Mouse (Mus musculus): ENCODE results near the gene Eif4g1. TPM values are rescaled to one million over a fixed set of nuclear protein-coding genes. Genes with fewer than 3 reads are reported as not detected.
A peak's percentile ranks its signal among the peaks of the same experiment; 100 is the strongest.

Eif4g1 gene
- polyA plus RNA-seq, 1 experiment: 96.5 TPM

DNA sequence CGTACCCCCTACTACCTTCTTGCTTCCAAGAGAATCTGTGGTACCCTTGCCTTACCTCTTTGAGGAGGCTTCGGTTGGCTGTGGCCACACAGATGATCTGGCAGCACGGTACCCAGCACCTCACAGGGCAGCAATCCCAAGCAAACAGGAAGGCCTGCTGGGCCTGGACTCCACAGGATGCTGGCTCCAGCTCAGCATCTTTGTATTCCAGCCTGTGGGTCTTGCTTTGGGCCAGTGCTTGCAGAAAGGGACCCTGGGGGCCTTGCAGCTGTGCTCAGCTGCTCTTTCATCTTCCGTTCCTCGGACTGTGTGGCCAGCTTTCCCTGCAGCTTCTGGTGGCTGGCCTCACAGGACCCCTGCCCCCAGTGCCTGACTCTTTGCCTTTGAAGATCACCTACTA is 31.9 kb downstream of the Eif4g1 start:
- 35% methylated on average over 5 of the region's 5 CpGs for WGBS
- no peak for TF ChIP-seq CTCF (IDR thresholded peaks at IDR 0.05; ENCODE audit: insufficient read depth, low read depth, low read length)
- TF ChIP-seq POLR2A (IDR thresholded peaks at IDR 0.05; ENCODE audit: insufficient read depth, low read depth, low read length): no peak
- Histone ChIP-seq H3K4me1 (ENCODE audit: control insufficient read depth, insufficient read depth, low read length) (peaks cover 33% of the 10 kb centered on the region), H3K27ac (ENCODE audit: insufficient read depth, low read depth, low read length) (no peak overlapping the region), H3K4me3 (ENCODE audit: insufficient read depth, low read depth, low read length) (no peak overlapping the region)

- WGBS: 50% methylated on average over 7 of the region's 7 CpGs
- H3K4me1 ChIP-seq (ENCODE audit: control insufficient read depth, insufficient read depth, low read length): peaks cover 24% of the 10 kb centered on the region
- H3K4me3 ChIP-seq (ENCODE audit: insufficient read depth, low read depth, low read length): no peak overlapping the region
- no peak overlapping the region for H3K27ac ChIP-seq (ENCODE audit: insufficient read depth, low read depth, low read length)
- TF ChIP-seq POLR2A (IDR thresholded peaks at IDR 0.05; ENCODE audit: insufficient read depth, low read depth, low read length) (no peak), CTCF (IDR thresholded peaks at IDR 0.05; ENCODE audit: insufficient read depth, low read depth, low read length) (no peak)
Measured at GRCm38 (mm10) chr16:20701316-20701715, 33.2 kb downstream of the Eif4g1 start.

DNA sequence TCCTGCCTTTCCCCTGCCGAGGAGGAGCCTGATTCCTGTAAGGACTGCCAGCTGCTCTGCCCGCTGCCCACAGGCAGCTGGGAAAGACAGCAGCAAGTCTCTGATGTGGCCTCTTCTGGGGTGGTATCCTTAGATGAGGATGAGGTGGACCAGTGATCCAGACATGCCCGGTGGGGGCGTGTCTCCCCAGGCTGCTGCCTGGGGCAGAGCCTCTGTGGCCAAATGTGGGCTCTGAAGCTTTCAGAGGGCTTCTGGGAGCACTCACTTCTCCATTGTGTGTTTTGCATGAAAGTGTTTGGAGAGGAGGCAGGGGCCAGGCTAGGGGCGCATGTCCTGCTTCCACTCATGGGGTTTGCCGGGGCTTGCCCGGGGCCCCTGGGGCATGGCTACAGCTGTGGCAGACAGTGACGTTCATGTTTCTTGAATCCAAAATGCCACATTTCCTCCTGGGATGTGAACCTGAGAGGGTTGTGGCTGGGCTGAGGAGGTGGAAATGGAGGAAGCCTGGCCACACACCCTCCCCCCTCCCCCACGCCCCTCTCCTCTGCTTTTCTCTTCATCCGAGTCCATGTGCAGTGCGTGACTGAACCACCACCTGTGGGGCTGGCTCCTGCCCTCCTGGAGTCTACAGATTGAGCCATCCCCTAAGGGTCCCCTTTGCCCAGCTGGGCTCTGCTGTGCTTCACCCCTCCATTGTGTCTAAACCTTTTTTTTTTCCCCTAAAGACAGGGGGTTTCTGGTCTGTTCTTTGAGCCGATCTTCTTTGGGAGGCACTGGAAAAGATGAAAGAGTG is 33.8 kb downstream of the Eif4g1 start:
- Histone ChIP-seq H3K4me1 (ENCODE audit: control insufficient read depth, insufficient read depth, low read length) (peaks cover 28% of the 10 kb centered on the region), H3K27ac (ENCODE audit: insufficient read depth, low read depth, low read length) (no peak overlapping the region), H3K4me3 (ENCODE audit: insufficient read depth, low read depth, low read length) (no peak overlapping the region)
- TF ChIP-seq POLR2A (IDR thresholded peaks at IDR 0.05; ENCODE audit: insufficient read depth, low read depth, low read length): no peak
- no peak for TF ChIP-seq CTCF (IDR thresholded peaks at IDR 0.05; ENCODE audit: insufficient read depth, low read depth, low read length)
- 33% methylated on average over 12 of the region's 12 CpGs for WGBS

GRCm38 (mm10) chr16:20702522-20702893 is 34.4 kb downstream of the Eif4g1 start:
- TF ChIP-seq POLR2A (IDR thresholded peaks at IDR 0.05; ENCODE audit: insufficient read depth, low read depth, low read length) (no peak), CTCF (IDR thresholded peaks at IDR 0.05; ENCODE audit: insufficient read depth, low read depth, low read length) (peak; percentile 33; the same call in 1 of the 2 replicates)
- Histone ChIP-seq H3K4me1 (ENCODE audit: control insufficient read depth, insufficient read depth, low read length) (peaks cover 33% of the 10 kb centered on the region), H3K4me3 (ENCODE audit: insufficient read depth, low read depth, low read length) (no peak overlapping the region), H3K27ac (ENCODE audit: insufficient read depth, low read depth, low read length) (no peak overlapping the region)
- 16% methylated on average over 8 of the region's 8 CpGs for WGBS

DNA sequence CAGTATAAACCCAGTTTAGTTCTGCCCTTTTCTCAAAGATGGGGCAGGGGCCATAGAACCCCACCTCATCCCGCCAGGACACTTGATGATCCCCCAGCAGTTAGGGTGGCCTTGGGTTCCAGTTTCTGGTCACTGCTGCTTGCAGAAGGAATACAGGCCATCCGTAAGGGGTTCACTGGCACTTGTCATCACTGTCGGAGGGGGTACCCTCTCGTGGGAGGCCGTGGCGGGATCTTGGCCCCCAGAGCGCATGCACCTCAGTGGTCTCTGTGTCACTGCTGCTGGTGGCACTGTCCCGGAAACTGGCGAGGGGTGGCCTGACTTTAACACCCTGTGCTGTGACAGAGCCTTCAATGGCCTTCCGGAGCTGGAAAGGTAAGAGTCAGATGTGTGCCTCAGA is 35.0 kb downstream of the Eif4g1 start:
- no peak overlapping the region for H3K27ac ChIP-seq (ENCODE audit: insufficient read depth, low read depth, low read length)
- H3K4me1 ChIP-seq (ENCODE audit: control insufficient read depth, insufficient read depth, low read length): peaks cover 38% of the 10 kb centered on the region
- H3K4me3 ChIP-seq (ENCODE audit: insufficient read depth, low read depth, low read length): no peak overlapping the region
- 90% methylated on average over 10 of the region's 10 CpGs for WGBS
- TF ChIP-seq POLR2A (IDR thresholded peaks at IDR 0.05; ENCODE audit: insufficient read depth, low read depth, low read length): no peak
- no peak for TF ChIP-seq CTCF (IDR thresholded peaks at IDR 0.05; ENCODE audit: insufficient read depth, low read depth, low read length)

DNA sequence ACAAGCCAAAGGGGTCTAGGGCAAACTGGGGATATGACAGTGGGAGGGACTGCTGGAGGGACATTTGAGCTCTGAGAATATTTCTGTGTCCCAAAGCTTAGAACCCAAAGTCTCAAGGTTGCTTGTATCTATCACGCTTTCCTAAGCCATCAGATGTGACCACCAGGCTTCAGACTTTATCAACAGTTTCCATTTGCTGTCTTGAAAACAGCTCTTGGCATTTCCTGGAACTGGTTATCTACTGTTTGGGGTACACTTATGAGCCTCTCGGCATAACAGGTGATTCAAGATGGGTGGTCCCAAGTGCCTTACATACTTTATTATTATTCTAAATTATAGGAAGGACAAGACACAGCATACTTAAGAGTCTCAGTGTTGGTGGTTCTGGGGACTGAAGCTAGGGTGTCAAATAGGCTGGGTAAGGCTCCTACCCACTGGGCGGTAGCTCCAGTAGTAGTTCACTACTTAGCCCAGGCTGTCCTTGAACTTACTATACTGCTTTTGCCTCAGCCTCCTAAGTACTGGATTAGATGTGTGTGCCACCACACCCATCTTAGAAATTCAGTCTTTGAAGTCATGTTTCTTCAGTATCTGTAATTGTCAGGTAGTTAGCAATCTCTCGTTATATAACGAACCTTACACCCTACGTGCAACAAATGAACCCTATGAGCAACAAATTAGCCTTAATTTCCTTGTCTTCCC is 35.7 kb downstream of the Eif4g1 start:
- peaks cover 38% of the 10 kb centered on the region for H3K4me1 ChIP-seq (ENCODE audit: control insufficient read depth, insufficient read depth, low read length)
- TF ChIP-seq POLR2A (IDR thresholded peaks at IDR 0.05; ENCODE audit: insufficient read depth, low read depth, low read length) (no peak), CTCF (IDR thresholded peaks at IDR 0.05; ENCODE audit: insufficient read depth, low read depth, low read length) (no peak)
- H3K4me3 ChIP-seq (ENCODE audit: insufficient read depth, low read depth, low read length): no peak overlapping the region
- 75% methylated on average over 6 of the region's 6 CpGs for WGBS
- H3K27ac ChIP-seq (ENCODE audit: insufficient read depth, low read depth, low read length): no peak overlapping the region

DNA sequence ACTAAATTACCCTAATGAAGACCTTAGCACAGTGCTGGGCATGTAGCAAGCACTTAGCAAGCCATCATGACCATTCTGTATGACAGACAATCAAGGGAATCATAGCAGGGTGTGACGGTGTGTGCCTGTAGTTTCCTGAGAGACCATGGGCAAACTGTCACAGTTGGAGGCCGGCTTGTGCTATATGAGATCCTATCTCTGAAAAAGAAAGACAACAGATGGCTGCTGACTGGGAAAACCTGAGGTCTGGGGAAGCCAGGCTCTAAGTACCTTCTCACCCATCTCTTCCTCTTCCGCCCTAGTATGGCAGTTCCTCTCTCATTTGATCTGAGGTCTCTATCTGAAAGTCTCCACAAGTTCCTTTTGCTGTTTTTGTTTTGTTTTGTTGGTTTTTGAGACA is 37.7 kb downstream of the Eif4g1 start:
- peaks cover 34% of the 10 kb centered on the region for H3K4me1 ChIP-seq (ENCODE audit: control insufficient read depth, insufficient read depth, low read length)
- no peak overlapping the region for H3K27ac ChIP-seq (ENCODE audit: insufficient read depth, low read depth, low read length)
- TF ChIP-seq CTCF (IDR thresholded peaks at IDR 0.05; ENCODE audit: insufficient read depth, low read depth, low read length) (no peak), POLR2A (IDR thresholded peaks at IDR 0.05; ENCODE audit: insufficient read depth, low read depth, low read length) (no peak)
- no peak overlapping the region for H3K4me3 ChIP-seq (ENCODE audit: insufficient read depth, low read depth, low read length)
- 86% methylated on average over 3 of the region's 3 CpGs for WGBS

GRCm38 (mm10) chr16:20706407-20707055 is 38.4 kb downstream of the Eif4g1 start:
- no peak for TF ChIP-seq CTCF (IDR thresholded peaks at IDR 0.05; ENCODE audit: insufficient read depth, low read depth, low read length)

More at GRCm38 (mm10) chr16:20706407-20707055, 38.4 kb downstream of the Eif4g1 start:
- peaks cover 31% of the 10 kb centered on the region for H3K4me1 ChIP-seq (ENCODE audit: control insufficient read depth, insufficient read depth, low read length)
- H3K4me3 ChIP-seq (ENCODE audit: insufficient read depth, low read depth, low read length): no peak overlapping the region
- 84% methylated on average over 2 of the region's 2 CpGs for whole genome bisulfite sequencing
- H3K27ac ChIP-seq (ENCODE audit: insufficient read depth, low read depth, low read length): peak overlapping the region; percentile 48; the same call in 1 of the 2 replicates
